Mouse (Mus musculus) limb, embryonic 13.5 days (tissue): ENCODE results near the gene Dlgap1. TPM values are rescaled to one million over a fixed set of nuclear protein-coding genes. Genes with fewer than 3 reads are reported as not detected.

Experiments used
- ATAC-seq: fragments of 200-750 bp; cut with Nextera tagmentation; 2 replicates; pipeline ENCODE4 v1.8.0; 2017; ENCODE audit warnings: low read depth, moderate number of reproducible peaks, moderate TSS enrichment; ENCODE audit not compliant: low FRiP score
- H3K27ac ChIP-seq: fragments of 300-500 bp; sonication (generic); 2 replicates; pipeline ENCODE4 v1.5.1; 2015; ENCODE audit warnings: inconsistent platforms, mild to moderate bottlenecking, moderate library complexity
- H3K27me3 ChIP-seq: fragments of 300-500 bp; sonication (generic); 2 replicates; pipeline ENCODE4 v1.6.1; 2015; ENCODE audit warnings: mild to moderate bottlenecking, inconsistent platforms
- H3K36me3 ChIP-seq: fragments of 300-500 bp; sonication (generic); 2 replicates; pipeline ENCODE4 v1.6.1; 2015; ENCODE audit warnings: inconsistent platforms, mild to moderate bottlenecking, moderate library complexity
- H3K4me1 ChIP-seq: fragments of 300-500 bp; sonication (generic); 2 replicates; pipeline ENCODE4 v1.6.1; 2015; ENCODE audit warnings: inconsistent platforms
- H3K4me2 ChIP-seq: fragments of 300-500 bp; sonication (generic); replicated peaks from 2 replicates; pipeline ENCODE4 v1.6.1; 2015; ENCODE audit warnings: inconsistent platforms, mild to moderate bottlenecking, moderate library complexity
- H3K4me3 ChIP-seq: fragments of 300-500 bp; sonication (generic); 2 replicates; pipeline ENCODE4 v1.5.1; 2015; ENCODE audit warnings: moderate library complexity, mild to moderate bottlenecking, inconsistent platforms
- H3K9ac ChIP-seq: fragments of 300-500 bp; sonication (generic); 2 replicates; pipeline ENCODE4 v1.6.1; 2015; ENCODE audit warnings: mild to moderate bottlenecking, inconsistent platforms
- H3K9me3 ChIP-seq: fragments of 300-500 bp; sonication (generic); 2 replicates; pipeline ENCODE4 v1.6.1; 2016; ENCODE audit warnings: inconsistent platforms
- WGBS: fragments of 180-500 bp; shearing (Covaris S2); methylation state at CpG from one replicate; pipeline ENCODE4 v1.1.7; 2015; 5-methylcytosine and 5-hydroxymethylcytosine counted together
- polyA plus RNA-seq: library from polyadenylated mRNA; unstranded; fragments of >200 nt; fragmentation: Nextera tagmentation; extraction: Ambion mirVana; gene quantifications from 2 replicates; pipeline ENCODE4 v1.2.1, GENCODE M21; 2015

Dlgap1 gene
- polyA plus RNA-seq, 1 experiment from 2014 or later, result 9.2 TPM

- under 1% methylated on average over 40 of the region's 40 CpGs for WGBS
- Histone ChIP-seq H3K4me3 (peak overlapping the region; percentile 87), H3K4me2 (peak overlapping the region; percentile 96), H3K27ac (peak overlapping the region; percentile 98), H3K36me3 (peaks cover 11% of the 10 kb centered on the region), H3K9me3 (no peaks in the 10 kb centered on the region), H3K9ac (peak overlapping the region; percentile 97), H3K27me3 (no peaks in the 10 kb centered on the region), H3K4me1 (peaks cover 26% of the 10 kb centered on the region)
- peak; percentile 6; the same call in 1 of the 2 replicates for ATAC-seq
These were observed 881.5 kb downstream of the Dlgap1 start for GRCm38 (mm10) chr17:70850233-70850995.

DNA sequence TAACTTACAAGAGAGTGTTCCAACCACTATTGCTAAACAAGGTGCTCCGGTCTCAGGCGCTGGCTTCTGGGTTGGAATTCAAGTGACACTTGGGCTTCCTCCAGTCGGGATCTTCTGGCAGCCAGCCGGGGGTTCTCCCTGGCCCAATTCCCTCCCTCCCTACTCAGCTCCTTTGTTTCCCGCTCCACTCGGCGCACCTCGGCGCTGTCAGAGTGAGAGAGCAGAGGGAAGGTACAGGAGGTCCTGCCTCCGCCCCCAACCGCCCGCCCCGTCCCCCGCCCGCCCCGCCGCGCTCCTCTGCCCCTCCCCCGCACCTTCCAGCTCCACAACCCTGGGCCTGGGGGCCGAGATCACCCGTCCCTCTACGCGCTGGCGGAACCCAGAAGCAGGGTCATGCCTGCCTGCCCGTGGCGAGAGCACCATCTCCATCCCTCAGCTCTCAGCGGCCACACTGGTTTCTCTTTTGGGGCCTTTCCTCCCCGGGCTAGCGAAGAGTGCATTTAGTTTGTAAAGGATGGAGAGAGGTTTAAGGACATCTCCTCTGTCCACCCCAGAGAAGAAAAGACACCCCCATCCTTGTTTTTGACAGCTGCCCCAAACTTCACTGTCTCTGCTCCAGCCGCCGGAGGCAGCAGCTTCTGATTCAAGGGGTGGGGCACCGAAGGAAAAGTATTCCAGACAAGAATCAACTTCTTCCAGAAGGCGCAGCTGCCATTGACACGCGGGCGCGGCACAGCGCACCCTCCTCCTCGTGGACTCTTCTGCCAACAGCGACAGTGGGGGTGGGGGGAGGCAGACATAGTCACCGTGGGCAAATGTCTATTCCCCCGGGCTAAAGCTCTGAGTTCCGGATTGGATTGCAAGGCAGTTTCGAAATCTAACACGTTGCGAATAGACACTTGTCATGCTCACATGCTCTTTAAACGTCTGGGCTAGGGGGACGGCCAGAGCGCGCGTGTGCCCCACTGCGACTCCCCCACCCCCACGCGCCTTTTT, 882.4 kb downstream of the Dlgap1 start:
- Histone ChIP-seq H3K4me3 (peak overlapping the region; percentile 87), H3K4me2 (peak overlapping the region; percentile 96), H3K36me3 (peaks cover 2% of the 10 kb centered on the region; the same call in 1 of the 2 replicates), H3K9ac (peak overlapping the region; percentile 97), H3K9me3 (no peaks in the 10 kb centered on the region), H3K27ac (peak overlapping the region; percentile 98), H3K27me3 (no peaks in the 10 kb centered on the region), H3K4me1 (peaks cover 17% of the 10 kb centered on the region)
- WGBS, result 1% methylated on average over 50 of the region's 54 CpGs
- peak; percentile 65 for ATAC-seq

- H3K4me1 ChIP-seq, result peaks cover 11% of the 10 kb centered on the region
- peak overlapping the region; percentile 98 for H3K27ac ChIP-seq
- peak overlapping the region; percentile 97 for H3K9ac ChIP-seq
- no peaks in the 10 kb centered on the region for H3K27me3 ChIP-seq
- peak overlapping the region; percentile 96 for H3K4me2 ChIP-seq
- H3K4me3 ChIP-seq, result peak overlapping the region; percentile 87
- no peaks in the 10 kb centered on the region for H3K9me3 ChIP-seq
- no peaks in the 10 kb centered on the region for H3K36me3 ChIP-seq
- ATAC-seq, result no peak
- WGBS, result under 1% methylated on average over 29 of the region's 29 CpGs
These were observed 883.3 kb downstream of the Dlgap1 start for GRCm38 (mm10) chr17:70852011-70852685.

DNA sequence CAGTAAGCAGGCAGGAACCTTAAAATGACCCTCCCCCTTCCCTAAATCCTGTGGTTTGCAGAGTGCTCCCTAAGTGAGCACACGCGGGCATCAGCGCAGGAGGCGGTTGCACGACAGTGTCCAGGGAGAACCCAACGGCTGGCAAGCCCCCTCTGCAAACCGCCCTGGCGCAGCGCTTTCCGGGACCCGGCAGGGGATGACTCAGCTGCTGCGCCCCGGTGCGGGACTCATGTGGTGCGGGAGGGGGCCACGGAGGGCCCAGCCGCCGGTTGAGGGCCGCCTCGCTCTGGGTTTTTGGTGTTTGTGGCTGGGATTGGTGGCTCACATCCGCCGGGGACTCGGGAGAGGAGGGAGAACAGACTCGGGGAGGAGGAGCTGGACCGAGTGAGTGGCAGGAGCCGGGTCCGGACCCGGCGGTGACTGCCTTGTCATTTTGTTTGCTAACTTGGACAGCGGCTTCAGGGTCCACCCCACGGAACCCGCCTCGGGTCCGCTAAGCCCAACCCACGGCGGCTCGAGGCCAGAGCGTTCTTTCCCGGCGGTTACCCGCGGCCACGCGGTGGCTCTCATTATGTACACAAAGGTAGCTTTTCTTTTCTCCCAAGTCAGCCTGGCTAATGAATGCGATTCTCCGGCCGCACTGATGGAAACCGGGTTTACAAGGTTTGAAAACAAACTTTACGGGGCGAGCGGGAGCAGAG, 884.0 kb downstream of the Dlgap1 start:
- under 1% methylated on average over 51 of the region's 51 CpGs for WGBS
- H3K27me3 ChIP-seq, result no peaks in the 10 kb centered on the region
- peak overlapping the region; percentile 97 for H3K9ac ChIP-seq
- peaks cover 7% of the 10 kb centered on the region for H3K4me1 ChIP-seq
- no peaks in the 10 kb centered on the region for H3K9me3 ChIP-seq
- H3K4me2 ChIP-seq, result peak overlapping the region; percentile 96
- ATAC-seq, result peak; percentile 42
- H3K36me3 ChIP-seq, result no peaks in the 10 kb centered on the region
- H3K4me3 ChIP-seq, result peak overlapping the region; percentile 87
- peak overlapping the region; percentile 98 for H3K27ac ChIP-seq

- ATAC-seq, result peak; percentile 13
- Histone ChIP-seq H3K9me3 (no peaks in the 10 kb centered on the region), H3K4me1 (peaks cover 7% of the 10 kb centered on the region), H3K9ac (peak within 1 kb of the TSS; percentile 97), H3K4me2 (peak within 1 kb of the TSS; percentile 96), H3K27me3 (no peaks in the 10 kb centered on the region), H3K36me3 (no peaks in the 10 kb centered on the region), H3K27ac (peak within 1 kb of the TSS; percentile 98), H3K4me3 (peak within 1 kb of the TSS; percentile 87)
- under 1% methylated on average over 29 of the region's 29 CpGs for WGBS
These were observed 884.6 kb downstream of the Dlgap1 start, which contains the start of gene Tgif1 for GRCm38 (mm10) chr17:70853436-70853905. Tgif1 (minus strand) TSS chr17:70853546.

DNA sequence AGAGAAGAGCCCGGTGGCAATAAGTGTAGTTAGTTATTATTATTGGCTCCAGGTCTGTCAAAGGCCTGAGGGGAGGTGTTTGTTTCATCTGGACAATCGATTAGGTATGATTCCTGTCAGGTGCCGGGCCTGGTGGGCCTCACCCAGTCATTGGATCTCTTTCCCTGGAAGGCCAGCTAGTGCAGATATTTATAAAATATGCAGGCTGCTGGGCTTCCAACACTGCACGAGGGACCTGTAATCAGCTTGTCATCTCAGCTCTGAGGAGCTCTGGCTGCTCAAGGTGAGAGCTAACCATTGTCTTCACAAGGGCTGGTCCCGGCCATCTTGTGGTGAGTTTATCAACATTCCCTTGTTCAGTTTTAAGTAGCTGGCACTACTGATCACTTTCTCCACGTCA, 885.1 kb downstream of the Dlgap1 start:
- H3K36me3 ChIP-seq, result no peaks in the 10 kb centered on the region
- H3K27ac ChIP-seq, result peak overlapping the region; percentile 98
- no peak for ATAC-seq
- no peaks in the 10 kb centered on the region for H3K27me3 ChIP-seq
- peaks cover 7% of the 10 kb centered on the region for H3K4me1 ChIP-seq
- no peaks in the 10 kb centered on the region for H3K9me3 ChIP-seq
- WGBS, result 14% methylated on average over 6 of the region's 6 CpGs
- H3K4me2 ChIP-seq, result peak overlapping the region; percentile 96
- H3K4me3 ChIP-seq, result peak overlapping the region; percentile 87
- peak overlapping the region; percentile 97; the same call in 1 of the 2 replicates for H3K9ac ChIP-seq

DNA sequence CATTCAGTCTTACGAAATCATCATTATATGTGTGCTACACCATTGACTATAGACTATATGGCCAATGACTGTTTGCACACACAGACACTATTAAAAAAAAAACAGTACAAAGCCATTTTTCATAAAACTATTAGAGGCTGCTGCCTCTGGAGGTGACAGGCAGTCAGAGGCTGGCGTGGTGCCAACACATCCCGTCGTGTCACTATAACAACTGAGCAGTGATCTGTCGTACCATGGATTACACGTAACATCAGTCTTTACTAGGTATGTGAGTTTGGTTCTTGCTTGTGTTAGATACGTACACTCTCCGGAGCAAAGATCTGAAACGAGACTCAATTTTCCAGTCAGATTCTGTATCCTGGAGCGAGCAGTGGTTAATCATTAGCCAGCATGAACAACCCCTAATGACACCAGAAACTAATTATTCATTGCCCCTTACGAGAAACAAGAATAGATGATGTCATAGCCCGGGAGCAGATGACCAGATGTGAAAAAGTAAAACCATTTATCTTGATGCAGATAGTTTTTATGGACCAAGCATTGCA, 888.1 kb downstream of the Dlgap1 start:
- Histone ChIP-seq H3K4me3 (no peak overlapping the region), H3K27me3 (no peaks in the 10 kb centered on the region), H3K27ac (no peak overlapping the region), H3K4me2 (no peak overlapping the region), H3K9ac (no peak overlapping the region), H3K4me1 (peaks cover 7% of the 10 kb centered on the region), H3K36me3 (no peaks in the 10 kb centered on the region), H3K9me3 (no peaks in the 10 kb centered on the region)
- ATAC-seq, result no peak
- WGBS, result 69% methylated on average over 12 of the region's 12 CpGs

DNA sequence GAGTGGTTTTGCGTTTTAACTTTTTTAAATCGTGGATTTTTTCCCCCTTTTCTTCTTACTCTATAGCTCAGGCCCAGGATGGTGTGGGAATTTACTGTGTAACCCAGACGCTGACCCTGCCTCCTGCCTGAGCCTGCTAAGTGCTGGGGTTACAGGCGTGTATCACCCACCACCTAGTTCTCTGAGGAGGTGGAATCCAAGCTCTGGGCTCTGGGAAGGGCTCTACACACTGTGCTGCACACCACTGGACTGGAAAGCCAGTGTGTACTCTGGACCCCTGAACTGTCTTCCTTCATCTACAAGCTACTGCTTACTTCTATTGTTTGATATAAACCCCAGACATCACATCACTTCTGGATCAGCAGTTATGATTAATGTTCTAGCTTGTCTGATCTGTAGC, 889.9 kb downstream of the Dlgap1 start:
- ATAC-seq, result no peak
- WGBS, result 75% methylated on average over 4 of the region's 4 CpGs
- no peak overlapping the region for H3K4me3 ChIP-seq
- no peaks in the 10 kb centered on the region for H3K9me3 ChIP-seq
- peaks cover 5% of the 10 kb centered on the region for H3K4me1 ChIP-seq
- H3K36me3 ChIP-seq, result no peaks in the 10 kb centered on the region
- no peak overlapping the region for H3K4me2 ChIP-seq
- no peak overlapping the region for H3K9ac ChIP-seq
- no peak overlapping the region for H3K27ac ChIP-seq
- H3K27me3 ChIP-seq, result no peaks in the 10 kb centered on the region

DNA sequence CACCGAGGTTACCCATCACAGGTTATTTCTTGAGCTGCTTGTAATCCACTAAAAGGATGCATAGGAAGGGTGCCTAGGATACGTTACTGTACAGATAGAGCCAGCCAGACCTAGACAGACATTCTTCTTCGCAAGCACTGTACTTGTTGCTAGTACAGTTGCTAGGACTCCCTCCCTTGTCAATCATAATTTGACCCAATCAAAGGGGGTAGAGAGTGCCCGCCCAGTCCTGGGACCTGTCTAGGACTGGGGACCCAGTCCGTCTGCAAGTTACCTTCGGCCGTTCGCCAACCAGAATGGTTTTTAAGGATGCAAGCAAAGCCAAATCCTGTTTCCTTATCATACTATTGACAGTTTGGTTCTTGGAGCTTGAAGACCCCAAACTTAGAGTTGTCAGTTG, 895.2 kb downstream of the Dlgap1 start:
- H3K36me3 ChIP-seq, result no peaks in the 10 kb centered on the region
- ATAC-seq, result no peak
- H3K9ac ChIP-seq, result no peak overlapping the region
- no peak overlapping the region for H3K4me3 ChIP-seq
- H3K27ac ChIP-seq, result no peak overlapping the region
- H3K27me3 ChIP-seq, result no peaks in the 10 kb centered on the region
- no peaks in the 10 kb centered on the region for H3K9me3 ChIP-seq
- no peak overlapping the region for H3K4me2 ChIP-seq
- H3K4me1 ChIP-seq, result no peaks in the 10 kb centered on the region
- WGBS, result 94% methylated on average over 8 of the region's 8 CpGs

- H3K27me3 ChIP-seq, result no peaks in the 10 kb centered on the region
- H3K27ac ChIP-seq, result no peak overlapping the region
- H3K4me1 ChIP-seq, result no peaks in the 10 kb centered on the region
- H3K9me3 ChIP-seq, result no peaks in the 10 kb centered on the region
- no peak overlapping the region for H3K4me2 ChIP-seq
- H3K4me3 ChIP-seq, result no peak overlapping the region
- H3K36me3 ChIP-seq, result no peaks in the 10 kb centered on the region
- 81% methylated on average over 3 of the region's 3 CpGs for WGBS
- no peak overlapping the region for H3K9ac ChIP-seq
- no peak for ATAC-seq
These were observed 895.8 kb downstream of the Dlgap1 start for GRCm38 (mm10) chr17:70864645-70865044.

- H3K4me1 ChIP-seq, result no peaks in the 10 kb centered on the region
- H3K4me2 ChIP-seq, result no peak overlapping the region
- ATAC-seq, result no peak
- no peak overlapping the region for H3K27ac ChIP-seq
- H3K9ac ChIP-seq, result no peak overlapping the region
- no peaks in the 10 kb centered on the region for H3K27me3 ChIP-seq
- no peaks in the 10 kb centered on the region for H3K9me3 ChIP-seq
- H3K36me3 ChIP-seq, result no peaks in the 10 kb centered on the region
- no peak overlapping the region for H3K4me3 ChIP-seq
- 83% methylated on average over 10 of the region's 10 CpGs for WGBS
These were observed 896.3 kb downstream of the Dlgap1 start for GRCm38 (mm10) chr17:70865060-70865604.
